Mouse (Mus musculus) limb, embryonic 13.5 days (tissue): ENCODE measurements around the gene Grin3b. TPM values are rescaled to one million over a fixed set of nuclear protein-coding genes. Genes with fewer than 3 reads are reported as not detected.
A peak's percentile ranks its signal among the peaks of the same experiment; 100 is the strongest.

ENCODE experiments used
- ATAC-seq: fragments of 200-750 bp; cut with Nextera tagmentation; 2 replicates; pipeline ENCODE4 v1.8.0; 2017; ENCODE audit warnings: low read depth, moderate number of reproducible peaks, moderate TSS enrichment; ENCODE audit not compliant: low FRiP score
- H3K27ac ChIP-seq: fragments of 300-500 bp; sonication (generic); 2 replicates; pipeline ENCODE4 v1.5.1; 2015; ENCODE audit warnings: inconsistent platforms, mild to moderate bottlenecking, moderate library complexity
- H3K27me3 ChIP-seq: fragments of 300-500 bp; sonication (generic); 2 replicates; pipeline ENCODE4 v1.6.1; 2015; ENCODE audit warnings: mild to moderate bottlenecking, inconsistent platforms
- H3K36me3 ChIP-seq: fragments of 300-500 bp; sonication (generic); 2 replicates; pipeline ENCODE4 v1.6.1; 2015; ENCODE audit warnings: inconsistent platforms, mild to moderate bottlenecking, moderate library complexity
- H3K4me1 ChIP-seq: fragments of 300-500 bp; sonication (generic); 2 replicates; pipeline ENCODE4 v1.6.1; 2015; ENCODE audit warnings: inconsistent platforms
- H3K4me2 ChIP-seq: fragments of 300-500 bp; sonication (generic); replicated peaks from 2 replicates; pipeline ENCODE4 v1.6.1; 2015; ENCODE audit warnings: inconsistent platforms, mild to moderate bottlenecking, moderate library complexity
- H3K4me3 ChIP-seq: fragments of 300-500 bp; sonication (generic); 2 replicates; pipeline ENCODE4 v1.5.1; 2015; ENCODE audit warnings: moderate library complexity, mild to moderate bottlenecking, inconsistent platforms
- H3K9ac ChIP-seq: fragments of 300-500 bp; sonication (generic); 2 replicates; pipeline ENCODE4 v1.6.1; 2015; ENCODE audit warnings: mild to moderate bottlenecking, inconsistent platforms
- H3K9me3 ChIP-seq: fragments of 300-500 bp; sonication (generic); 2 replicates; pipeline ENCODE4 v1.6.1; 2016; ENCODE audit warnings: inconsistent platforms
- WGBS: fragments of 180-500 bp; shearing (Covaris S2); methylation state at CpG from one replicate; pipeline ENCODE4 v1.1.7; 2015; 5-methylcytosine and 5-hydroxymethylcytosine counted together
- polyA plus RNA-seq: library from polyadenylated mRNA; unstranded; fragments of >200 nt; fragmentation: Nextera tagmentation; extraction: Ambion mirVana; gene quantifications from 2 replicates; pipeline ENCODE4 v1.2.1, GENCODE M21; 2015

Grin3b gene
- polyA plus RNA-seq, 1 experiment from 2014 or later = 0.41 TPM

DNA sequence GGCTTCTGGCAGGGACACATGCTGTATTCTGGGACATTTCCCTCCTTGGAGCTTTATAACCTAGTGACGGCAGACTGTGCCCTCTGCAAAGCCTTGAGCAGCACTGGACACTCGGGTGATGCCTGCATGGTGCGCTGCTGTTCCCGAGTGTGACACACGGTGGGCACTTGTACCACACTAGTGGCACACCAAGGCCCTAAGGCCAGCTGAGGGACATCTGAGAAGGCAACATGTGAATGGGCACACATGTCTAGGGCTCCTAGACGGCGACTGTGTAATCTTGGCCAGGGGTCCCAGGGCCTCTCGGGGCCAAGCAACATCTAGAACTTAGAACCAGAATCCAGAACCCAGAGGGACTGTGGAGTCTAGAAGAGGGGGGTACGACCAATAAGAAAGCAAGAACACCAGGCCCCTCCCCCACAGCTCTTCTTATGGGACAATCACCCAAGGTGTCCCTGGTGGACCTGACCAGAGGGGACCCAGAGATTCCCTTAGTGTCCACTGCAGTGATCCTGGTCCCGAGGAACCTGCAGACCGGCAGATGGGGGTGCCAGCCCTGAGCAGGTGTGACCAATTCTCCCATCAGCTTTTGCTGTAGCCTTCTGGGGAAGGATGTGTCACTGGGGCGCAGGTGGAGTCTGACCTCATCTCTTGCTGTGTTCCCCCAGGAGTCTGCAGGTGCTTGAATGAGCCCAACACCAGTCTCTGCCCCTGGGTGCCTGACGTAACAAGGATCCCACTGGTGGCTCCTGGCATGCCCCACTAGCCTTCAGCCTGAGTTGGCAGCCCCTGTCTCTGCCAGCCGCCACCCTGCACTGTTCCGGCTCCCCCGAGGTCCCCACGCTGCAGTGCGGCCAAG is 40.3 kb upstream of the Grin3b start:
- WGBS = 83% methylated on average over 18 of the region's 18 CpGs
- no peak for ATAC-seq
- peaks cover 77% of the 10 kb centered on the region for H3K4me1 ChIP-seq
- no peak overlapping the region for H3K9ac ChIP-seq
- H3K36me3 ChIP-seq = peaks cover 48% of the 10 kb centered on the region
- no peaks in the 10 kb centered on the region for H3K27me3 ChIP-seq
- H3K27ac ChIP-seq = peak overlapping the region; percentile 22; the same call in 1 of the 2 replicates
- H3K4me3 ChIP-seq = 0 out of 2 replicates have a peak overlapping the region, but pooled peaks have one; percentile 97
- H3K4me2 ChIP-seq = peak overlapping the region; percentile 92
- H3K9me3 ChIP-seq = no peaks in the 10 kb centered on the region

DNA sequence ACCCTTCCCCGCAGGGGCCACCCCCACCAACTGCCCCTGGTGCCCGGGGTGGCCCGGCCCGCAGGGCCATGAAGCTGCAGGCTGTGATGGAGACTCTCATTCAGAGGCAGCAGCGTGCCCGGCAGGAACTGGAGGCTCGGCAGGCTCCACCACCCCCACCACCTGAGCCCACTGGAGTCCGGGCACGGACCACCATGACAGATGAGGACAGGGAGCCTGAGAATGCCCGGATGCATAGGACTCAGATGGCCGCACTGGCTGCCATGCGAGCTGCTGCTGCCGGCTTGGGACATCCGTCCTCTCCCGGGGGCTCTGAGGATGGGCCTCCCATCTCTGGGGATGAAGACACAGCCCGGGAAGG is 39.7 kb upstream of the Grin3b start:
- 88% methylated on average over 16 of the region's 16 CpGs for WGBS
- Histone ChIP-seq H3K4me3 (no peak overlapping the region), H3K4me2 (no peak overlapping the region), H3K4me1 (peaks cover 72% of the 10 kb centered on the region), H3K27me3 (no peaks in the 10 kb centered on the region), H3K9ac (no peak overlapping the region), H3K27ac (no peak overlapping the region), H3K36me3 (peaks cover 54% of the 10 kb centered on the region), H3K9me3 (no peaks in the 10 kb centered on the region)
- ATAC-seq = no peak

DNA sequence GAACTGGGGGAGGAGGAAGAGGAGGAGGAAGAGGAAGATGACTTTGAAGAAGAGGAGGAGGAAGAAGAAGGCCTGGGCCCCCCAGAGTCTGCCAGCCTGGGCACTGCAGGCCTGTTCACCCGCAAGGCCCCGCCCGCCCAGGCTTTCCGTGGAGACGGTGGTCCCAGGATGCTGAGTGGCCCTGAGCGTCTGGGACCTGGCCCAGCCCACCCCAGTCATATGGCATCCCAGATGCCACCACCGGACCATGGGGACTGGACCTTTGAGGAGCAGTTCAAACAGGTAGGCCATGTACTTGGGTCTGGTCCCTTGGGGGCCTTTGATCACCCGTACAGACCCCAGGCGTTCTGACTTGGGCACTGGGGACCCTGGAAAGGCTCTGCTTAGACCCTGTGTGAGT is 38.7 kb upstream of the Grin3b start:
- WGBS = 70% methylated on average over 9 of the region's 9 CpGs
- H3K4me1 ChIP-seq = peaks cover 73% of the 10 kb centered on the region
- ATAC-seq = no peak
- peak overlapping the region; percentile 35; the same call in 1 of the 2 replicates for H3K27ac ChIP-seq
- H3K36me3 ChIP-seq = peaks cover 56% of the 10 kb centered on the region
- no peaks in the 10 kb centered on the region for H3K9me3 ChIP-seq
- H3K9ac ChIP-seq = peak overlapping the region; percentile 35; the same call in 1 of the 2 replicates
- no peak overlapping the region for H3K4me3 ChIP-seq
- no peaks in the 10 kb centered on the region for H3K27me3 ChIP-seq
- H3K4me2 ChIP-seq = no peak overlapping the region

DNA sequence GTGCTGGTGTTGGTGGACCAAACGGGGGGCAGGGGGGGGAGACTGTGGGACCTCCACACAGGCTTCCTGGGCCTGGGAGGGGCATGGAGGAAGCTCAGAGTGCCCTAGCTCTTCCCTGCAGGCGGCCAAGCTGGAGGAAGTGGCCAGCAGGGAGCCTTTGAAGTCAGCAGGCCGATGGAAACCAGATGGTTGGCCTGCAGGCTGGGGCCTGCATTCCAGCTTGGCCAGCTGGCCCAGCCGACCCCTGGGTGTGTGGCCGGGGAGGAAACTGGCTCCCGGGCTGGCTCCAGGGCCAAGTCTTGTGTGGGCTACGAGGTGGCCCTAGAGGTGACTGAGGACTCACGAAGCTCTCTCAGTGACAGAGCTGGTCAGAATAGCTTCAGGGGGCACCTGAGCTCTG is 37.8 kb upstream of the Grin3b start:
- peak; percentile 17; the same call in 1 of the 2 replicates for ATAC-seq
- Histone ChIP-seq H3K9ac (peak overlapping the region; percentile 63), H3K27me3 (no peaks in the 10 kb centered on the region), H3K36me3 (peaks cover 63% of the 10 kb centered on the region), H3K4me2 (peak overlapping the region; percentile 27), H3K4me3 (0 out of 2 replicates have a peak overlapping the region, but pooled peaks have one; percentile 6), H3K4me1 (peaks cover 79% of the 10 kb centered on the region), H3K27ac (peak overlapping the region; percentile 67; the same call in 1 of the 2 replicates), H3K9me3 (no peaks in the 10 kb centered on the region)
- 8% methylated on average over 8 of the region's 8 CpGs for WGBS

DNA sequence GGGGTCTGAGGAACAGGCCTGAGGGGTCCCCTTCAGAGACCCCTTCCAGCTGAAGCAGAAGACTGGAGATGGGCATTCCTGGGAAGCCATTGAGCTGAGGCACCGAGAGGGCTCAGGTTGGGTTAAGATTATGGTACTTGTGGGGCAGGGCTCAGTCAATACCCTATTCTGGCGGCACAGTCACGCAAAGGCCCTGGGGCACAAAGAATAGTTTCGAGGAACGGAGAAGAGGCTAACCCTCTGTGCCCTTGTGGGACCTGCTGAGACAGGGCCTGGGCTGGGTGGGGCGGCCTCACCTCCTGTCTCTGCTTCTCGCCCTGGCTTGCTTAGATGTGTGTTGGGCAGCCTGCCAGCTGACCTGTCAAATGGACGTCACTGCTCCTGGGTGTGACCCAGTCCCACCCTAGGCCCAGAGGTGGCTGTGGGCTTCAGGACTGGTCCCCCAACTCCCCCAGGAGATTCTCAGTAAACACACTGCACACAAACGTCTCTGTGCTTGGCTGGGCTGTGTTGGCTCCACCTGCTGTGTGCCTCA is 37.3 kb upstream of the Grin3b start:
- Histone ChIP-seq H3K9me3 (no peaks in the 10 kb centered on the region), H3K4me3 (0 out of 2 replicates have a peak overlapping the region, but pooled peaks have one; percentile 6), H3K4me1 (peaks cover 79% of the 10 kb centered on the region), H3K27ac (peak overlapping the region; percentile 67; the same call in 1 of the 2 replicates), H3K36me3 (peaks cover 67% of the 10 kb centered on the region), H3K4me2 (peak overlapping the region; percentile 27), H3K27me3 (no peaks in the 10 kb centered on the region), H3K9ac (no peak overlapping the region; the same call in 1 of the 2 replicates)
- 51% methylated on average over 9 of the region's 9 CpGs for WGBS
- ATAC-seq = no peak

DNA sequence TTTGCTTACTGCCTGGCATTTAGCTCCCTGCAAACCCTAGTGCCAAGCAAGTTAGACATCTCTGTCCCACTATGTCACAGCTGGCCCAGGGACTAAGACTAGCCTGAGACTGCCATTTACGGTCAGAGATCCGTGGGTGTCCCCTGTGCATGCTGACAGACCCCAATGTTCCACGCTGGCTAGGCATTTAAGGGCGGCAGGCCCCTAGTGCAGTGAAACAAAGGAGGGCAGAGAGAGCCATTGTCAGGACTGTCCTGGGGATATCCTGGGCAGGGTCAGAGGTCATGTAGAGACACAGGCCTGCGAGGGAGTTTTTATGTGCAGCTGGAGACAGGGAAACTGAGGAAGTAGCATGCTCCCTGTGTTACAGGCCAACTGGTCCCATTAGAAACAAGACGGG is 36.7 kb upstream of the Grin3b start:
- H3K36me3 ChIP-seq = peaks cover 72% of the 10 kb centered on the region
- H3K9ac ChIP-seq = no peak overlapping the region
- no peaks in the 10 kb centered on the region for H3K9me3 ChIP-seq
- no peak overlapping the region for H3K4me3 ChIP-seq
- H3K4me2 ChIP-seq = no peak overlapping the region
- WGBS = 67% methylated on average over 6 of the region's 6 CpGs
- no peak for ATAC-seq
- peaks cover 77% of the 10 kb centered on the region for H3K4me1 ChIP-seq
- H3K27ac ChIP-seq = no peak overlapping the region
- no peaks in the 10 kb centered on the region for H3K27me3 ChIP-seq

DNA sequence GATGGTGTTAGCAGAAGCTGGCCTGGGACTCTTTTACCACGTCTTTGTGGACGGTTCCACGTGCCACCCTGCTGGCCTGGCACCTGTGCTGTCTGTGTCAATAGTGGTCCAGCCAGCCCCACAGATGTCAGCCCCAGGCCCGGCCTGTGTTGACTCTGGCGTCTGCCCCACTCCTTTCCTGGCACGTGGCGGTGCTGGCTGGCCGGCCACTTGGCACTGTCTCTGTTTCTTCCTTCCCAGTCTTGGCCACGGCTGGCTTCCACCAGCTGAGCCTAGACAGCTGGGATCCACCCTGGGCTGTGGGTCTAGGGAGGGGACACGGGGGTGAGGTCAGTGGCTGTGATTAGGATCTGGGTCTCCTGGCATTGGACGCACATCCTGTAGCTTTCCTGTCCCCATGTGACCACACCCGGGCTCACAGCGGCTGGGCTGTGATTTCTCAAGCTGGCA is 36.2 kb upstream of the Grin3b start:
- ATAC-seq = no peak; the same call in 1 of the 2 replicates
- Histone ChIP-seq H3K36me3 (peaks cover 74% of the 10 kb centered on the region), H3K9ac (no peak overlapping the region), H3K27me3 (no peaks in the 10 kb centered on the region), H3K4me2 (no peak overlapping the region), H3K27ac (no peak overlapping the region), H3K4me1 (peaks cover 73% of the 10 kb centered on the region), H3K4me3 (no peak overlapping the region), H3K9me3 (no peaks in the 10 kb centered on the region)
- 74% methylated on average over 13 of the region's 13 CpGs for WGBS

DNA sequence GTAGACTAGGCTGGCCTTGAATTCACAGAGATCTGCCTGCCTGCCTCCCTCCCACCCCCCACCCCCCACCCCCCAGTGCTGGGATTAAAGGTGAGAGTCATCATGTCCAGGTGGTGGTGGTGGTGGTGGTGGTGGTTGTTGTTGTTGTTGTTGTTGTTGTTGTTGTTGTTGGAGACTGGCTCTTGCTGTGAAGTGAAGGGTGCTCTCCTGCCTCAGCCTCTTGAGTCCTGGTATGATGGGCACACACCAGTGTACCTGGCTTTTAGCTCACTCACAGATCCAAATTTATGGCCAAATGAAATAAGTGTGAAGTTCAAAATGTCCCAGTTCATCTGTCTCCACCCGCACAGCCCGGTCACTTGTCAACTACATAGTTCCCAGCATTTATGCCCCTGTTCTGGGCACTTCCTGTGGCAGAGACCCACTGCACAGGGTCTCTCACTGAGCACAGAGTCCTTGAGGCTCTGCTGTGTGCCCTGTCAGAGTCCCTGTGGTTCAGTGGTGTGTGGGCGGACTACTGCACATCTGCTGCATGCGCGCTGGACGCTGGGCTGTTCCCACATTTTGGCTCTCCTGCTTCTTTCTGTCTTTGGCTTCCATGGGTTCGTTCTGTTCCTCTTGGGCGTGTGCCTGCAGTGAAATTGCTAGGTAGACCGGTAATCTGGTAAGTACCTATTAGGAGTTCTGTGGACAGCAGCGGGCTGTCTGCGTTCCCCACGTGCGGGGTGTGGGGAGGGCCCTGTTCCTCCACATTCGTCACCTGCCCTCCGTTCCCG is 35.5 kb upstream of the Grin3b start:
- Histone ChIP-seq H3K27ac (no peak overlapping the region), H3K9me3 (no peaks in the 10 kb centered on the region), H3K4me3 (no peak overlapping the region), H3K4me1 (peaks cover 66% of the 10 kb centered on the region), H3K9ac (no peak overlapping the region), H3K36me3 (peaks cover 79% of the 10 kb centered on the region), H3K27me3 (no peaks in the 10 kb centered on the region), H3K4me2 (no peak overlapping the region)
- no peak for ATAC-seq
- 86% methylated on average over 16 of the region's 16 CpGs for WGBS

DNA sequence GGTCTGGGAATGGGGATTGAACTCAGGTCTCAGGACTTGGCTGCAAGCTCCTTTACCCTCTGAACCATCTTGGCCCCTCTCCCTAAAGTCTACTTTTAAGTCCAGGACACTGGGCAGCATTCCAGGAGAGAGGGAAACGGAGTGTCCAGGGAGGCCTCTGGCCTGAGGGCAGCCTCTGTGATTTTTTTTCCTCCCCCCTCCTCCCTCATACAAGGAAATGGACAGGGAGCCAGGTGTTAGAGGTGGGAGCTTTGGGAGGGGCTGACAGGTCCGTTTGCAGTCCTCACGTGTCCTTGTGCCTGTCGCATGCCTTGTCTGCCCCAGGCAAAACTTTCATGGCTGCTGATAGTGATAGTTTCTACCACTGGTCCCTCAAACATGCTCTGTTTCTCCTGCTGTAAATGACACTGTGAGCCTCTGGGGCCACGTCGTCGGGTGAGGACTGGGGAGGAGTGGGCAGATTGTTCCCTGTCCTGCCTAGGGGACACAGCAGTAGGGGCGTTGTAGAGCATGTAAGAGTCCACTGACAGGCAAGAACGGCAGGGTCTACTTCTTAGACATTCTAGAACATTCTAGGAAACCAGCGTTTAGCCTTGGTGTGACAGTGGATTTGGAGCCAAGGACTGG is 34.1 kb upstream of the Grin3b start:
- no peaks in the 10 kb centered on the region for H3K27me3 ChIP-seq
- H3K9me3 ChIP-seq = no peaks in the 10 kb centered on the region
- no peak overlapping the region for H3K4me3 ChIP-seq
- no peak for ATAC-seq
- H3K4me2 ChIP-seq = peak overlapping the region; percentile 7; the same call in 1 of the 2 replicates
- H3K36me3 ChIP-seq = peaks cover 81% of the 10 kb centered on the region
- H3K27ac ChIP-seq = peak overlapping the region; percentile 72; the same call in 1 of the 2 replicates
- 0 out of 2 replicates have a peak overlapping the region, but pooled peaks have one; percentile 4 for H3K9ac ChIP-seq
- WGBS = 58% methylated on average over 10 of the region's 10 CpGs
- H3K4me1 ChIP-seq = peaks cover 52% of the 10 kb centered on the region

DNA sequence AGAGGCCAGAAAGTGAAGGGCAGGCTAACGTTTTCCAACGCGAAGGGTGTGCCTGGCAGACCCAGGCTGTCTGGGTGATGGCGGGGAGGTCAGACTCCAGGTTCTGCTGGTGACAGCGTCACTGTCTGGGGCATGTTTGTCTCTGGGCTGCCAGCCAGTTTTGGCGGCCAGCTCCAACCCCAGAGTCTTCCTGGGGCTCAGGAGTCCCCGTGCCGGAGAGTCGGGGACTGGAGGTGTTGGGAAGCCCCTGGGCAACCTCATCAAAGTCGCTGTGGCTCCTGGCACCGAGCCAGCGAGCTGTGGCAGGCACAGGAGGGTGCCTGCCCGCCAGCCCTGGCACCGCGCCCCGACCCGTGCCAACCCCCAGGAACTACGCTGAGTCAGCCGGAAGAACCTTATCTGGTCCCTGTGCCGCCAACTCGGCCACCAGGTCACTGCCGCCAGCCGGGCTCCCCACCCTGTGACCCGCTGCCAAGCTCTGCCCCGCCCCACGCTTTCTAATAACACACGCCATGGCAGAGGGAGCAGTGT is 33.5 kb upstream of the Grin3b start:
- ATAC-seq = no peak
- no peaks in the 10 kb centered on the region for H3K27me3 ChIP-seq
- H3K9ac ChIP-seq = peak overlapping the region; percentile 4; the same call in 1 of the 2 replicates
- H3K4me2 ChIP-seq = peak overlapping the region; percentile 7; the same call in 1 of the 2 replicates
- peak overlapping the region; percentile 72; the same call in 1 of the 2 replicates for H3K27ac ChIP-seq
- peaks cover 47% of the 10 kb centered on the region for H3K4me1 ChIP-seq
- H3K9me3 ChIP-seq = no peaks in the 10 kb centered on the region
- peaks cover 81% of the 10 kb centered on the region for H3K36me3 ChIP-seq
- 66% methylated on average over 27 of the region's 27 CpGs for WGBS
- H3K4me3 ChIP-seq = no peak overlapping the region
